Mouse (Mus musculus): ENCODE results near the gene Mrpl46.

DNA sequence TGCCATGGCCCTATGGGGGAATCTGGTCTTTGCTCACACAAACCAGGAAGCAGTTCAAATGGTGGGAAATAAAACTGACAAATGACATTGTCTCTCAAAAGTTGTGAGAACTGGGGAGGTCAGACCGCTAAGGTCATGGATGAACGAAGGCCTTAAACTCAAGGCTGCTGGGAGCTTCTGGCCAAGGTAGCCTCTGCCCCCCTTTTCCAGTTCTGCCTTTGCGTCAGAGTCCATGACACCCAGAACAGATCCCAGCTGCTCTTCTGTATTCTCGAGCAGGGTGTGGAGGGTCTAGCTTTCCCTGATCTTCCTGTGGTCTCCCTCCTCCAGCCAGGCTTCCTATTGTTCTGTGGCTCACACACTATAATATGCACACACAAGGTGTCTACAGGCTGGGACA is 23.9 kb upstream of the Mrpl46 start:
- no peak for TF ChIP-seq POLR2A (IDR thresholded peaks at IDR 0.05; ENCODE audit: low read depth, low read length)
- TF ChIP-seq CTCF (IDR thresholded peaks at IDR 0.05; ENCODE audit: extremely low read depth, insufficient read depth, insufficient read length, insufficient replicate concordance), result no peak

Data from spleen, adult 2 months (tissue).